Mouse (Mus musculus): ENCODE data around the gene Kcnk2. TPM values are rescaled to one million over a fixed set of nuclear protein-coding genes. Genes with fewer than 3 reads are reported as not detected.

Gene Kcnk2
- total RNA-seq (2023), result 2.4 TPM

GRCm38 (mm10) chr1:189402223-189402943 is at the start of gene Kcnk2:
Gene Kcnk2 (minus strand): TSS chr1:189402273.

